ENCODE assay signal across 7 mouse cellular contexts in the genomic region with DNA sequence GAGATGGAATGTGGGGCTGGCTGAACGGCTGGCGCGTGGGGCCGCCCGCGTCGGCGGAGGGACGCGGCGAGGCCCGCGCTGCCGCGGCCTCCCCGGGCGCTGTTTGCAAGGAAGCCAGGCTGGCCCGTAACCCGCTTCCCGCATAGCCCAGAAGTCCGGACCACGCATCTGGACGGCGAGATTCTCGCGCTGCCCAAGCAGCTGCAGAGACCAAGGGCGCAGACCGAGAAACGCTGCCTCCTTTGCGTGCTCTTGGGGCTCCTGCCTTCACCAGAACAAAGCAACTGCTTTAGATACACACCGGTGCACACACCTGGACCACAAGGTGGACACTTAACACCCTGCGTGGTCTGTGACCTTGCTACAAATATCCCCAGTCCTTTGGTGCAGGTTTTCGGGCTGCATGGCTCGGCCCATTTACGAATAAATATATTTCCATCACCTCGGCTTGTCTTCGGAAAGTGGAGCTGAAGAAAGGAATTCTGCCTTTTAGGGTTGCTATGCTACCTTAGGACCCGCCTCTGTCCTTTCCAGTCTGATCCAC. TPM values are rescaled to one million over a fixed set of nuclear protein-coding genes. Genes with fewer than 3 reads are reported as not detected.
DNase-seq lines count a peak whose midpoint lies in the region; ATAC-seq and TF ChIP-seq lines count a peak whose summit lies in the region.

No protein-coding gene starts in this region.

- no peak for ATAC-seq in lung, postnatal 0 days
- 0 out of 2 replicates have a peak, but pooled peaks have one; percentile 0 for ATAC-seq in forebrain, embryonic 11.5 days (replicated peaks; ENCODE audit: low FRiP score)
- peak; percentile 8 for ATAC-seq in limb, embryonic 12.5 days (ENCODE audit: insufficient number of reproducible peaks, insufficient read depth, low FRiP score, low TSS enrichment, low read depth)

- H3K27me3 ChIP-seq in lung, postnatal 0 days (replicated peaks; ENCODE audit: insufficient read depth, low read length), result no peaks in the 10 kb centered on the region
- H3K27me3 ChIP-seq in forebrain, embryonic 11.5 days (ENCODE audit: control insufficient read depth, insufficient read depth, low read length), result peaks cover 14% of the 10 kb centered on the region
- H3K27me3 ChIP-seq in limb, embryonic 12.5 days, result peaks cover 18% of the 10 kb centered on the region
- H3K27me3 ChIP-seq in small intestine, adult 2 months (ENCODE audit: control insufficient read depth, insufficient read depth, low read length), result no peaks in the 10 kb centered on the region

- peaks cover 6% of the 10 kb centered on the region for H3K4me1 ChIP-seq in lung, postnatal 0 days (ENCODE audit: insufficient read depth, low read depth, low read length)
- peaks cover 20% of the 10 kb centered on the region for H3K4me1 ChIP-seq in forebrain, embryonic 11.5 days (replicated peaks; ENCODE audit: control insufficient read depth, insufficient read depth, low read length)
- H3K4me1 ChIP-seq in limb, embryonic 12.5 days (replicated peaks), result peaks cover 26% of the 10 kb centered on the region
- peaks cover 16% of the 10 kb centered on the region for H3K4me1 ChIP-seq in small intestine, adult 2 months (ENCODE audit: control insufficient read depth, insufficient read depth, insufficient read length, low read length)

- peak overlapping the region; percentile 85 for H3K4me3 ChIP-seq in lung, postnatal 0 days (ENCODE audit: low read depth, low read length)
- H3K4me3 ChIP-seq in forebrain, embryonic 11.5 days (ENCODE audit: low read depth, low read length), result peak overlapping the region; percentile 77
- peak overlapping the region; percentile 82 for H3K4me3 ChIP-seq in limb, embryonic 12.5 days (replicated peaks)
- peak overlapping the region; percentile 91 for H3K4me3 ChIP-seq in small intestine, adult 2 months (ENCODE audit: low read depth, low read length)

- no peak for DNase-seq in lung, postnatal 0 days (ENCODE audit: low spot score)
- DNase-seq in lung, postnatal 25 days (ENCODE audit: low spot score), result no peak
- no peak for DNase-seq in forebrain, embryonic 11.5 days (ENCODE audit: low spot score)
- no peak for DNase-seq in right cerebral cortex, postnatal 36 days (ENCODE audit: low spot score in 2 of 2)
- no peak for DNase-seq in right cerebral cortex, postnatal 10 days (ENCODE audit: low spot score in 2 of 2)

- H3K27ac ChIP-seq in lung, postnatal 0 days (ENCODE audit: low read length), result peak overlapping the region; percentile 96
- no peak overlapping the region for H3K27ac ChIP-seq in forebrain, embryonic 11.5 days (ENCODE audit: low read depth, low read length)
- H3K27ac ChIP-seq in limb, embryonic 12.5 days, result peak overlapping the region; percentile 97
- peak overlapping the region; percentile 100; the same call in 1 of the 2 replicates for H3K27ac ChIP-seq in small intestine, adult 2 months (ENCODE audit: insufficient read depth, low read depth, low read length)

- no peaks in the 10 kb centered on the region for H3K9me3 ChIP-seq in lung, postnatal 0 days (ENCODE audit: low read length)
- H3K9me3 ChIP-seq in forebrain, embryonic 11.5 days (ENCODE audit: control insufficient read depth, low read length), result no peaks in the 10 kb centered on the region
- H3K9me3 ChIP-seq in limb, embryonic 12.5 days, result no peaks in the 10 kb centered on the region

- H3K4me2 ChIP-seq in lung, postnatal 0 days (replicated peaks; ENCODE audit: low read depth, low read length), result peak overlapping the region; percentile 98
- peak overlapping the region; percentile 99 for H3K4me2 ChIP-seq in forebrain, embryonic 11.5 days (ENCODE audit: low read depth, low read length, severe bottlenecking)
- H3K4me2 ChIP-seq in limb, embryonic 12.5 days, result peak overlapping the region; percentile 96

- H3K9ac ChIP-seq in lung, postnatal 0 days (replicated peaks; ENCODE audit: low read depth), result peak overlapping the region; percentile 32
- H3K9ac ChIP-seq in forebrain, embryonic 11.5 days (ENCODE audit: low read length), result peak overlapping the region; percentile 63
- H3K9ac ChIP-seq in limb, embryonic 12.5 days (replicated peaks), result peak overlapping the region; percentile 67

- no peak for TF ChIP-seq POLR2A in small intestine, adult 2 months (IDR thresholded peaks at IDR 0.05; ENCODE audit: low read depth, low read length)

- H3K36me3 ChIP-seq in lung, postnatal 0 days (ENCODE audit: insufficient read depth, low read length), result no peaks in the 10 kb centered on the region
- H3K36me3 ChIP-seq in forebrain, embryonic 11.5 days (ENCODE audit: control insufficient read depth, insufficient read depth, low read length), result no peaks in the 10 kb centered on the region
- no peaks in the 10 kb centered on the region for H3K36me3 ChIP-seq in limb, embryonic 12.5 days
- peaks cover 4% of the 10 kb centered on the region; the same call in 1 of the 2 replicates for H3K36me3 ChIP-seq in small intestine, adult 2 months (ENCODE audit: control insufficient read depth, insufficient read depth, low read length)

- TF ChIP-seq CTCF in lung, postnatal 0 days (IDR thresholded peaks at IDR 0.05), result no peak
- no peak for TF ChIP-seq CTCF in small intestine, adult 2 months (IDR thresholded peaks at IDR 0.05; ENCODE audit: extremely low read depth, insufficient read length, insufficient replicate concordance, low read depth, low read length)

- TF ChIP-seq EP300 in lung, postnatal 0 days (IDR thresholded peaks at IDR 0.05), result no peak

- WGBS in lung, postnatal 0 days, result 1% methylated on average over 38 of the region's 38 CpGs
- WGBS in forebrain, embryonic 11.5 days, result 2% methylated on average over 38 of the region's 38 CpGs
- 1% methylated on average over 38 of the region's 38 CpGs for WGBS in limb, embryonic 12.5 days
- WGBS in small intestine, adult 2 months, result 2% methylated on average over 38 of the region's 38 CpGs

RNA-seq across cellular contexts. Expression of a gene that starts 1.8 kb away (rescaled TPM):
- polyA plus RNA-seq in lung, postnatal 0 days (2015; fragmentation: Nextera tagmentation; extraction: Ambion mirVana), result 15.2 and 22.9 TPM in 2 replicates
- 4.2 and 4.4 TPM in 2 replicates for polyA plus RNA-seq in forebrain, embryonic 11.5 days (2014; fragmentation: Nextera tagmentation; extraction: Ambion mirVana)
- 6.3 and 6.4 TPM in 2 replicates for polyA plus RNA-seq in limb, embryonic 12.5 days (2016; fragmentation: Nextera tagmentation; extraction: Ambion mirVana)
- 25.5 and 49.5 TPM in 2 replicates for polyA plus RNA-seq in small intestine, adult 2 months (2012; rRNA removed)
